Mouse (Mus musculus) heart, embryonic 11.5 days (tissue): ENCODE results near the gene Katnb1. TPM values are rescaled to one million over a fixed set of nuclear protein-coding genes. Genes with fewer than 3 reads are reported as not detected.
A peak's percentile ranks its signal among the peaks of the same experiment; 100 is the strongest.

Experiments
- ATAC-seq: fragments of 200-750 bp; cut with Nextera tagmentation; replicated peaks from 2 replicates; pipeline ENCODE4 v1.8.0; 2017; ENCODE audit warnings: moderate library complexity; ENCODE audit not compliant: insufficient number of reproducible peaks, low FRiP score, low TSS enrichment
- H3K27ac ChIP-seq: fragments of 300-500 bp; sonication (generic); 2 replicates; pipeline ENCODE4 v1.5.1; 2014; ENCODE audit warnings: mild to moderate bottlenecking, low read depth, low read length
- H3K27me3 ChIP-seq: fragments of 300-500 bp; sonication (generic); 2 replicates; pipeline ENCODE4 v1.6.1; 2014; ENCODE audit warnings: mild to moderate bottlenecking, low read length, mixed read lengths; ENCODE audit not compliant: control insufficient read depth, insufficient read depth
- H3K36me3 ChIP-seq: fragments of 300-500 bp; sonication (generic); 2 replicates; pipeline ENCODE4 v1.6.1; 2014; ENCODE audit warnings: mild to moderate bottlenecking, low read length, moderate library complexity, mixed read lengths; ENCODE audit not compliant: control insufficient read depth, insufficient read depth
- H3K4me1 ChIP-seq: fragments of 300-500 bp; sonication (generic); 2 replicates; pipeline ENCODE4 v1.6.1; 2014; ENCODE audit warnings: low read length; ENCODE audit not compliant: control insufficient read depth, insufficient read depth
- H3K4me2 ChIP-seq: fragments of 300-500 bp; sonication (generic); 2 replicates; pipeline ENCODE4 v1.6.1; 2014; ENCODE audit warnings: mild to moderate bottlenecking, moderate library complexity
- H3K4me3 ChIP-seq: fragments of 300-500 bp; sonication (generic); 2 replicates; pipeline ENCODE4 v1.5.1; 2014; ENCODE audit warnings: low read depth, low read length
- H3K9ac ChIP-seq: fragments of 300-500 bp; sonication (generic); 2 replicates; pipeline ENCODE4 v1.6.1; 2014; ENCODE audit warnings: mild to moderate bottlenecking, low read depth, low read length, moderate library complexity
- H3K9me3 ChIP-seq: fragments of 300-500 bp; sonication (generic); replicated peaks from 2 replicates; pipeline ENCODE4 v1.6.1; 2016; ENCODE audit warnings: low read length; ENCODE audit not compliant: control insufficient read depth
- WGBS: fragments of 180-500 bp; shearing (Covaris S2); extraction: QIAGEN DNeasy Blood & Tissue Kit; methylation state at CpG from one replicate; pipeline ENCODE4 v1.1.7; 2014; ENCODE audit not compliant: insufficient replicate concordance; 5-methylcytosine and 5-hydroxymethylcytosine counted together
- polyA plus RNA-seq: library from polyadenylated mRNA; unstranded; fragments of >200 nt; fragmentation: Nextera tagmentation; extraction: Ambion mirVana; gene quantifications from 2 replicates; pipeline ENCODE4 v1.2.1, GENCODE M21; 2014

The Katnb1 gene
- polyA plus RNA-seq, 1 experiment from 2014 or later: 18.3 TPM

DNA sequence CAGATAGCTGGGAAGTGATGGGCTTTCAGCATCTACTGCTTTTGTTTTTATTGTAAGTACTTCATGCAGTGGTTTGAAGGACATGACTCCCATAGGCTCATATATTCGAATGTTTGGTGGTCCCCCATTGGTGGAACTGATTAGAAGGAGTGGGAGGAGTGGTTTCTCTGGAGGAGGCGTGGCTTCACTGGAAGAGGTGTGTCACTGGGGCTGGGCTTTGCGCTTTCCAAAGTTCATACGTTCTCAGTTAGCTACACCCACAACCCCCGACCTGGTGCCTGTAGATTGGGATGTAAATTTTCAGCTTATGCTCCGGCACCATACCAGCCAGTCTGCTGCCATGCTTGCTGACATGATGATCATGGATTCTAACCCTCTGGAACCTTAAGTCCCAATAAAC lies 26.5 kb upstream of the Katnb1 start:
- Histone ChIP-seq H3K4me1 (no peaks in the 10 kb centered on the region), H3K9me3 (no peaks in the 10 kb centered on the region), H3K27me3 (no peaks in the 10 kb centered on the region), H3K27ac (no peak overlapping the region), H3K4me3 (no peak overlapping the region), H3K4me2 (no peak overlapping the region), H3K9ac (no peak overlapping the region), H3K36me3 (no peaks in the 10 kb centered on the region)
- WGBS: 50% methylated on average over 6 of the region's 6 CpGs
- ATAC-seq: 0 out of 2 replicates have a peak, but pooled peaks have one; percentile 27

DNA sequence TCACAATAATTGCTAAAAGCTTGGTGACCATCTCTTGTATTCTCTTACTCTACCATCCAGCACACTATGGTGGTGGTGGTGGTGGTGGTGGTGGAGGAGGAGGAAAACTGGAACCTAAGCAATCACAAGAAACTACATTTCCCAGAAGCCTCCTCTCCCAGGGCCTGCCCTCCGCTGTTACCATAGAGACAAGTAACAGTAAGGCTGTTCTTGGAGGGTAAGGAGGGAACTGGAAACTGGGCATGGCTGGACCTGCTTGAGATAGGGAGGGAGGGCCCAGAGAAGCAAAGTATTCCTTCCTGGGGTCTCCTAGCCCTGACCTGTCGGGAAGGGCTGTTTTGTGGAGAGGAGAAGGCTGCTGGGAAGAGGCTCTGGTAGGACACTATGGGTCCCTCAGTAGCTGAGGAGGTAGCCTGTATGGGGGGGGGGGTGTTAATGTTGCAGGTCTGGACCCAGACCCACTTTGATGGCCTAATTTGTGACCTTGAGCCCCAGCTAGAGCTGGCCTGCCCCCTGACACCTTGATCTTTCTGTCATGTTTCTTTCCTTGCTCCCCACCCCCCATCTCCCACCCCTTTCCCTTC lies 26.0 kb upstream of the Katnb1 start, which contains the start of gene Drc7:
Gene Drc7 (plus strand): TSS at position 177 of the 584 bp plus-strand sequence.
- H3K9ac ChIP-seq: no peak within 1 kb of the TSS
- no peak within 1 kb of the TSS for H3K27ac ChIP-seq
- no peaks in the 10 kb centered on the region for H3K27me3 ChIP-seq
- H3K4me3 ChIP-seq: no peak within 1 kb of the TSS
- H3K9me3 ChIP-seq: no peaks in the 10 kb centered on the region
- WGBS: 27% methylated on average over 2 of the region's 2 CpGs
- no peaks in the 10 kb centered on the region for H3K36me3 ChIP-seq
- ATAC-seq: no peak
- no peak within 1 kb of the TSS for H3K4me2 ChIP-seq
- H3K4me1 ChIP-seq: no peaks in the 10 kb centered on the region

GRCm38 (mm10) chr8:95056414-95056813 lies 24.6 kb upstream of the Katnb1 start:
- H3K27me3 ChIP-seq: no peaks in the 10 kb centered on the region
- H3K9ac ChIP-seq: no peak overlapping the region
- no peaks in the 10 kb centered on the region for H3K4me1 ChIP-seq
- ATAC-seq: no peak
- no peaks in the 10 kb centered on the region for H3K36me3 ChIP-seq
- WGBS: 71% methylated on average over 5 of the region's 5 CpGs
- H3K27ac ChIP-seq: no peak overlapping the region
- H3K4me3 ChIP-seq: no peak overlapping the region
- H3K9me3 ChIP-seq: no peaks in the 10 kb centered on the region
- no peak overlapping the region for H3K4me2 ChIP-seq

GRCm38 (mm10) chr8:95058661-95059060 lies 22.3 kb upstream of the Katnb1 start:
- Histone ChIP-seq H3K27me3 (no peaks in the 10 kb centered on the region), H3K4me1 (no peaks in the 10 kb centered on the region), H3K4me2 (no peak overlapping the region), H3K36me3 (no peaks in the 10 kb centered on the region), H3K27ac (no peak overlapping the region), H3K9ac (no peak overlapping the region), H3K4me3 (no peak overlapping the region), H3K9me3 (no peaks in the 10 kb centered on the region)
- 78% methylated on average over 6 of the region's 6 CpGs for WGBS
- ATAC-seq: no peak

GRCm38 (mm10) chr8:95059812-95060533 lies 21.0 kb upstream of the Katnb1 start:
- H3K4me3 ChIP-seq: no peak overlapping the region
- no peaks in the 10 kb centered on the region for H3K9me3 ChIP-seq
- H3K36me3 ChIP-seq: no peaks in the 10 kb centered on the region
- H3K27ac ChIP-seq: no peak overlapping the region
- H3K9ac ChIP-seq: no peak overlapping the region
- H3K4me2 ChIP-seq: no peak overlapping the region
- no peaks in the 10 kb centered on the region for H3K27me3 ChIP-seq
- 54% methylated on average over 6 of the region's 6 CpGs for WGBS
- ATAC-seq: no peak
- H3K4me1 ChIP-seq: no peaks in the 10 kb centered on the region

DNA sequence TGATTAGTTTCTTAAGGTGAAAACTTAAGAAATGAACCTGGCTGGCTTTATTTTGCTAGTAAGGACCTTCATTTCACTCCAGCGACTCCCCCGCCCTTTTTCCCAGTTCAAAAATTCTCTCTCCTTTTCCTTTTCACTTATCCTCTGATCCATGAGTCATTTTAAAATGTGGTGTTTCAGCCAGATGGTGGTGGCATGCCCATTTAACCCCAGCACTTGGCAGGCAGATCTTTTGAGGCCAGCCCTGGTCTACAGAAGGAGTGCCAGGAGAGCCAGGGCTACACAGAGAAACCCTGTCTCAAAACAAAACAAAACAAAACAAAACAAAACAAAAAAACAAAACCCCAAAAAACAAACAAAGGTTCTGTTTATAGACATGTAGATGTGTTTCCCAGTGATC lies 16.5 kb upstream of the Katnb1 start:
- Histone ChIP-seq H3K9ac (no peak overlapping the region), H3K36me3 (no peaks in the 10 kb centered on the region), H3K4me3 (no peak overlapping the region), H3K9me3 (no peaks in the 10 kb centered on the region), H3K4me2 (no peak overlapping the region), H3K27me3 (no peaks in the 10 kb centered on the region), H3K27ac (no peak overlapping the region), H3K4me1 (no peaks in the 10 kb centered on the region)
- ATAC-seq: no peak
- 77% methylated on average over 2 of the region's 2 CpGs for WGBS

DNA sequence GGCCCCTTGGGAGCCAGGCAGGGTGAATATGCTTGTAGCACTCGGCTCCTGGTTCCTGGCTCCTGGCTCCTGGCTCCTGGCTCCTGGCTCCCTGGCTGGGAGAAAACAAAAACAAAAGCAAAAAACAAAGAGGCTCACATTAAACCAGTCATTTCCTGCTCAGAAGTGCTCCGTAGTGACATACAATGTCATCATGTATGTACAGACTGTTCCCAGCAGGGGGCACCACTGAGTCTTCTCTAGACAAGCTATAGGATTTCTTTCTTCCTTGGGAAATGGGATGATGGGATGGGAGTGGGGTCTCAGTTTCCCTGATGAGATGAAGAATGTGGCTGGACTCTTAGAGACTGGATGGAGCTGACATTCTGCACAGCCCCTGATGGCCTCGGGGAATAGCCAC lies 13.4 kb upstream of the Katnb1 start:
- 41% methylated on average over 3 of the region's 3 CpGs for WGBS
- H3K4me3 ChIP-seq: no peak overlapping the region
- H3K36me3 ChIP-seq: no peaks in the 10 kb centered on the region
- no peaks in the 10 kb centered on the region for H3K9me3 ChIP-seq
- no peak overlapping the region for H3K27ac ChIP-seq
- no peaks in the 10 kb centered on the region for H3K4me1 ChIP-seq
- no peaks in the 10 kb centered on the region for H3K27me3 ChIP-seq
- no peak overlapping the region for H3K4me2 ChIP-seq
- H3K9ac ChIP-seq: no peak overlapping the region
- no peak for ATAC-seq

GRCm38 (mm10) chr8:95075504-95075903 lies 5.5 kb upstream of the Katnb1 start:
- WGBS: 67% methylated on average over 3 of the region's 3 CpGs
- Histone ChIP-seq H3K27ac (no peak overlapping the region), H3K9me3 (no peaks in the 10 kb centered on the region), H3K4me3 (no peak overlapping the region), H3K27me3 (peaks cover 4% of the 10 kb centered on the region; the same call in 1 of the 2 replicates), H3K36me3 (no peaks in the 10 kb centered on the region), H3K9ac (no peak overlapping the region), H3K4me1 (no peaks in the 10 kb centered on the region), H3K4me2 (no peak overlapping the region)
- no peak for ATAC-seq

GRCm38 (mm10) chr8:95076151-95076550 lies 4.8 kb upstream of the Katnb1 start:
- Histone ChIP-seq H3K27ac (no peak overlapping the region), H3K27me3 (peaks cover 4% of the 10 kb centered on the region; the same call in 1 of the 2 replicates), H3K4me3 (no peak overlapping the region), H3K4me2 (no peak overlapping the region), H3K9ac (no peak overlapping the region), H3K9me3 (no peaks in the 10 kb centered on the region), H3K4me1 (no peaks in the 10 kb centered on the region), H3K36me3 (no peaks in the 10 kb centered on the region)
- 70% methylated on average over 17 of the region's 17 CpGs for WGBS
- ATAC-seq: no peak
